Mouse (Mus musculus) left cerebral cortex, postnatal 36 days (tissue): ENCODE results near the gene Zfp142. TPM values are rescaled to one million over a fixed set of nuclear protein-coding genes. Genes with fewer than 3 reads are reported as not detected.

ENCODE experiments used
- DNase-seq, 2 experiments: peaks; one replicate each; pipeline ENCODE4 v3.0.0; 2021 to 2022; ENCODE audit warnings: low spot score in 2 of 2, mixed read lengths in 1 of 2
- intact Hi-C: fragments of 180-260 bp; cut with DNase I; formaldehyde crosslinking; loops from one replicate; pipeline ENCODE4 v1.15.1; 2025
- microRNA-seq: library from miRNA; unstranded; fragments of <30 nt; microRNA quantifications from one replicate; pipeline ENCODE4 v1.2.0, GENCODE M21; 2022
- total RNA-seq, 2 experiments: library from RNA; stranded (reverse); gene quantifications; 2 replicates each; pipeline ENCODE4 v1.2.3; 2021

Zfp142 gene
- total RNA-seq, 2 experiments from 2014 or later, result 25.2 to 35.0 TPM

GRCm38 (mm10) chr1:74528589-74528988 lies 59.5 kb downstream of the Zfp142 start:
- intact Hi-C loops, result no loop called here
- DNase-seq, result no peak

GRCm38 (mm10) chr1:74524746-74525145 lies 63.3 kb downstream of the Zfp142 start:
- intact Hi-C loops, result no loop called here
- DNase-seq, result no peak

GRCm38 (mm10) chr1:74519875-74520274 lies 68.2 kb downstream of the Zfp142 start:
- no peak for DNase-seq
- intact Hi-C loops, result no loop called here

Small RNA genes lying within 50 kb of the gene (microRNA-seq; reads per million reads assigned to microRNA genes)
- not detected for gene Gm25035

Other genes starting within 250 kb of the Zfp142 start
- gene Catip, start 226.1 kb downstream of the Zfp142 start, total RNA-seq, result 1 to 10 TPM; 1.3 TPM
- 1 to 10 TPM; 2.6 to 5.1 TPM for gene Slc11a1, start 213.1 kb downstream of the Zfp142 start, total RNA-seq
- gene Ctdsp1, start 196.7 kb downstream of the Zfp142 start, total RNA-seq, result 10 to 100 TPM; 23.0 to 25.2 TPM
- gene Vil1, start 178.9 kb downstream of the Zfp142 start, total RNA-seq, result 1 to 10 TPM in 1 of 2 experiments, under 1 TPM in 1; 0.39 to 1.1 TPM
- gene Cnot9, start 82.2 kb downstream of the Zfp142 start, total RNA-seq, result 10 to 100 TPM; 24.9 to 28.0 TPM
- gene Plcd4, start 45.4 kb downstream of the Zfp142 start, total RNA-seq, result 10 to 100 TPM; 12.0 to 17.3 TPM
- gene Usp37, start 44.0 kb downstream of the Zfp142 start, total RNA-seq, result 10 to 100 TPM; 21.5 to 24.5 TPM
- gene Bcs1l, start within 50 bp of the Zfp142 start, total RNA-seq, result 10 to 100 TPM; 22.5 to 24.7 TPM
- 10 to 100 TPM; 46.7 to 68.2 TPM for gene Rnf25, start 13.2 kb upstream of the Zfp142 start, total RNA-seq
- 1 to 10 TPM; 3.7 to 6.9 TPM for gene Stk36, start 13.2 kb upstream of the Zfp142 start, total RNA-seq
- 10 to 100 TPM; 15.1 to 33.5 TPM for gene Ttll4, start 73.5 kb upstream of the Zfp142 start, total RNA-seq
- 1 to 10 TPM; 2.3 to 3.3 TPM for gene Cyp27a1, start 125.3 kb upstream of the Zfp142 start, total RNA-seq
- under 1 TPM in 1 of 2 experiments, not detected in 1; 0.14 TPM for gene Prkag3, start 161.0 kb upstream of the Zfp142 start, total RNA-seq
- gene Wnt6, start 183.6 kb upstream of the Zfp142 start, total RNA-seq, result 1 to 10 TPM; 1.4 to 4.0 TPM
- 10 to 100 TPM in 1 of 2 experiments, 1 to 10 TPM in 1; 8.5 to 12.7 TPM for gene Wnt10a, start 203.3 kb upstream of the Zfp142 start, total RNA-seq